Mouse (Mus musculus): ENCODE measurements around the gene Armc2.

The Armc2 gene

DNA sequence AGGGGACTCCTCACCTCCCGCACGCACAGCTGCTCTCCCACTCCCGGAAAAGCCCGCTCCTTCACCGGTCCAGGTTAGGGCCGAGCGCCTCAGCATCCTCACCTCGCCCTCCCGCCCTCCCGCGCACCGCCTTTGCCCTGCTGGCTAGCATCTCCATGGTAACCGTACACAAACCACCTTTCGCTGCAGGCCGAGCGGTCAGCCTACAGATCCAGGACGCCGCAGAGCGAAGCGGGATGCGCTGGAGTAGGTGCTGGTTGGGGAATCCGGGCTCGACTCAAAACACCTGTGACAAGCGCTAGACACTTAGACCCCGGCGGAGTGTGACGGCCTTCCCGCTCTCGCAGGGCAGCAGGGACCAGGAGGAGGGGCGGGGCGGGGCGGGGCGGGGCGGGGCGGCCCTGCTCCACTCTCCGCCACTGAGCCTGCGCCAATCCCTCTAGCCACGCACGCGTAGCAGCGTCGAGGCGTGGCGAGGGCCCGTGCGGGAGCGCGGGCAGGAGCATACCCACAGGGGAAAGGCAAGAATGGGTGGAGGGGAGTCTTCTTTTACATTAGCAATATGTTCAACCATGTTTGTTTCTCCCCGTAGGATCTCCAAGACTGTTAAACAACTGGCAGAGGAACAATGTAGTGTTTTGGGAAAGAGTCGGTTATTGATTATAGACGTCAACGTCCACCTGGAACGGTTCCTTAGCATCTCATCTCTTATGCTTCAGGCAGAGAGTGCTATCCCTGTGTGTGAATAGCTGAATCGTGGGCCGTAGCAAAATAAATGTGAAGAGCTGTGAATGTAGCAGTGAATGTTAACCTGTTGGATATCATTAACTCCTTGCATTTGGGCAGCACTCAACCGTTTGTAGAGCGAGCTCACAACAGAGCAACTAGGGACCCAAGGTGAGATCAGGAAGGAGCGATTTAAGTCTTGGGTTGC lies at the start of gene Armc2:
Armc2 (minus strand) TSS at position 427 of the 934 bp plus-strand sequence.
- H3K4me1 ChIP-seq (replicated peaks; ENCODE audit: low read depth, low read length): peaks cover 5% of the 10 kb centered on the region
- no peaks in the 10 kb centered on the region for H3K36me3 ChIP-seq (ENCODE audit: insufficient read depth, low read length)
- H3K27me3 ChIP-seq (ENCODE audit: insufficient read depth, low read length): peaks cover 41% of the 10 kb centered on the region
- TF ChIP-seq CTCF (conservative IDR thresholded peaks at IDR 0.05; ENCODE audit: low read length) (no peak), NANOG (IDR thresholded peaks at IDR 0.05; ENCODE audit: borderline replicate concordance, low read length) (no peak), POU5F1 (IDR thresholded peaks at IDR 0.05; ENCODE audit: borderline replicate concordance, low read length) (no peak)
- H3K9me3 ChIP-seq (ENCODE audit: low read length): no peaks in the 10 kb centered on the region
- H3K4me3 ChIP-seq (replicated peaks; ENCODE audit: low read length): peak within 1 kb of the TSS; percentile 67

- no peaks in the 10 kb centered on the region for H3K9me3 ChIP-seq (ENCODE audit: low read length)
- no peak overlapping the region for H3K4me3 ChIP-seq (replicated peaks; ENCODE audit: low read length)
- H3K4me1 ChIP-seq (replicated peaks; ENCODE audit: low read depth, low read length): peaks cover 20% of the 10 kb centered on the region
- no peaks in the 10 kb centered on the region for H3K27me3 ChIP-seq (ENCODE audit: insufficient read depth, low read length)
- H3K36me3 ChIP-seq (ENCODE audit: insufficient read depth, low read length): no peaks in the 10 kb centered on the region
- TF ChIP-seq CTCF (conservative IDR thresholded peaks at IDR 0.05; ENCODE audit: low read length) (no peak), POU5F1 (IDR thresholded peaks at IDR 0.05; ENCODE audit: borderline replicate concordance, low read length) (no peak), NANOG (IDR thresholded peaks at IDR 0.05; ENCODE audit: borderline replicate concordance, low read length) (no peak)
Observed at GRCm38 (mm10) chr10:42064446-42064845, 46.2 kb upstream of the Armc2 start.

DNA sequence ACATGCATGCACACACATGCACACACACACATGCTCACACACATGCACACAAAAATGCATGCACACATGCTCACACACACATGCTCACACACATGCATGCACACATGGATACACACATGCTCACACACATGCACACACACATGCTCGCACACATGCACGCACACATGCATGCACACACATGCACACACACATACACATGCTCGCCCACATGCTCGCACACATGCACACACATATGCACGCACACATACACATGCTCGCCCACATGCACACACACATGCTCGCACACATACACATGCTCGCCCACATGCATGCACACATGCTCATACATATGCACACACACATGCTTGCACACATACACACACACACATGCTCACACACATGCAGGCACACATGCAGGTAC lies 41.3 kb upstream of the Armc2 start:
- no peak for TF ChIP-seq NANOG (IDR thresholded peaks at IDR 0.05; ENCODE audit: borderline replicate concordance, low read length)
- TF ChIP-seq POU5F1 (IDR thresholded peaks at IDR 0.05; ENCODE audit: borderline replicate concordance, low read length): no peak
- no peak for TF ChIP-seq CTCF (conservative IDR thresholded peaks at IDR 0.05; ENCODE audit: low read length)
- peaks cover 26% of the 10 kb centered on the region for H3K4me1 ChIP-seq (replicated peaks; ENCODE audit: low read depth, low read length)

DNA sequence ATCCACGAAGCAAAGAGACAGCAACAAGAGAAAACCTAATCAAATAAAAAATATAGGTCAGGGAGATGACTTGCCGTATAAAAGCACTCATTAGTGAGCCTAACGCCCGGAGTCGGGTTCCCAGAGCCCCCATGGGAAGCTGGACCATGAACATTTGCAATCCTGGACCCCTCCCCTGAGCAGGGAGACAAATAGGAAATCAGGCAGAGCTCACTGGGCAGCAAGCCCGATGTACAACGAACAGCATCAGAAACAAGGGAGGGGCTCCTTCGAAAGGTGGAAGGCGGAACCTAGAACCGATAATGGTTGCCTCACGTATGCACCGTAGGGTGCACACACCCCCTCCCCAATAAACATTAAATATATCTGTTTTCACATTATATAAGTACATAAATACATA lies 39.5 kb upstream of the Armc2 start:
- Histone ChIP-seq H3K4me3 (replicated peaks; ENCODE audit: low read length) (peak overlapping the region; percentile 60), H3K36me3 (ENCODE audit: insufficient read depth, low read length) (no peaks in the 10 kb centered on the region), H3K27me3 (ENCODE audit: insufficient read depth, low read length) (peaks cover 12% of the 10 kb centered on the region), H3K9me3 (ENCODE audit: low read length) (no peaks in the 10 kb centered on the region), H3K4me1 (replicated peaks; ENCODE audit: low read depth, low read length) (peaks cover 16% of the 10 kb centered on the region)
- TF ChIP-seq NANOG (IDR thresholded peaks at IDR 0.05; ENCODE audit: borderline replicate concordance, low read length) (no peak), POU5F1 (IDR thresholded peaks at IDR 0.05; ENCODE audit: borderline replicate concordance, low read length) (no peak), CTCF (conservative IDR thresholded peaks at IDR 0.05; ENCODE audit: low read length) (no peak)

More for the DNA sequence above, 41.3 kb upstream of the Armc2 start:
- Histone ChIP-seq H3K27me3 (ENCODE audit: insufficient read depth, low read length) (peaks cover 12% of the 10 kb centered on the region), H3K36me3 (ENCODE audit: insufficient read depth, low read length) (no peaks in the 10 kb centered on the region), H3K4me3 (replicated peaks; ENCODE audit: low read length) (no peak overlapping the region), H3K9me3 (ENCODE audit: low read length) (no peaks in the 10 kb centered on the region)

- peaks cover 16% of the 10 kb centered on the region for H3K4me1 ChIP-seq (replicated peaks; ENCODE audit: low read depth, low read length)
- no peaks in the 10 kb centered on the region for H3K36me3 ChIP-seq (ENCODE audit: insufficient read depth, low read length)
- no peaks in the 10 kb centered on the region for H3K9me3 ChIP-seq (ENCODE audit: low read length)
- TF ChIP-seq POU5F1 (IDR thresholded peaks at IDR 0.05; ENCODE audit: borderline replicate concordance, low read length): no peak
- no peak for TF ChIP-seq NANOG (IDR thresholded peaks at IDR 0.05; ENCODE audit: borderline replicate concordance, low read length)
- no peak for TF ChIP-seq CTCF (conservative IDR thresholded peaks at IDR 0.05; ENCODE audit: low read length)
- peak overlapping the region; percentile 60 for H3K4me3 ChIP-seq (replicated peaks; ENCODE audit: low read length)
- H3K27me3 ChIP-seq (ENCODE audit: insufficient read depth, low read length): peaks cover 12% of the 10 kb centered on the region
Observed at GRCm38 (mm10) chr10:42057231-42057601, 39.0 kb upstream of the Armc2 start.

GRCm38 (mm10) chr10:42056486-42057230 lies 38.4 kb upstream of the Armc2 start:
- Histone ChIP-seq H3K4me1 (replicated peaks; ENCODE audit: low read depth, low read length) (peaks cover 16% of the 10 kb centered on the region), H3K36me3 (ENCODE audit: insufficient read depth, low read length) (no peaks in the 10 kb centered on the region), H3K27me3 (ENCODE audit: insufficient read depth, low read length) (peaks cover 12% of the 10 kb centered on the region), H3K9me3 (ENCODE audit: low read length) (no peaks in the 10 kb centered on the region), H3K4me3 (replicated peaks; ENCODE audit: low read length) (peak overlapping the region; percentile 60)
- no peak for TF ChIP-seq POU5F1 (IDR thresholded peaks at IDR 0.05; ENCODE audit: borderline replicate concordance, low read length)
- no peak for TF ChIP-seq NANOG (IDR thresholded peaks at IDR 0.05; ENCODE audit: borderline replicate concordance, low read length)
- no peak for TF ChIP-seq CTCF (conservative IDR thresholded peaks at IDR 0.05; ENCODE audit: low read length)

DNA sequence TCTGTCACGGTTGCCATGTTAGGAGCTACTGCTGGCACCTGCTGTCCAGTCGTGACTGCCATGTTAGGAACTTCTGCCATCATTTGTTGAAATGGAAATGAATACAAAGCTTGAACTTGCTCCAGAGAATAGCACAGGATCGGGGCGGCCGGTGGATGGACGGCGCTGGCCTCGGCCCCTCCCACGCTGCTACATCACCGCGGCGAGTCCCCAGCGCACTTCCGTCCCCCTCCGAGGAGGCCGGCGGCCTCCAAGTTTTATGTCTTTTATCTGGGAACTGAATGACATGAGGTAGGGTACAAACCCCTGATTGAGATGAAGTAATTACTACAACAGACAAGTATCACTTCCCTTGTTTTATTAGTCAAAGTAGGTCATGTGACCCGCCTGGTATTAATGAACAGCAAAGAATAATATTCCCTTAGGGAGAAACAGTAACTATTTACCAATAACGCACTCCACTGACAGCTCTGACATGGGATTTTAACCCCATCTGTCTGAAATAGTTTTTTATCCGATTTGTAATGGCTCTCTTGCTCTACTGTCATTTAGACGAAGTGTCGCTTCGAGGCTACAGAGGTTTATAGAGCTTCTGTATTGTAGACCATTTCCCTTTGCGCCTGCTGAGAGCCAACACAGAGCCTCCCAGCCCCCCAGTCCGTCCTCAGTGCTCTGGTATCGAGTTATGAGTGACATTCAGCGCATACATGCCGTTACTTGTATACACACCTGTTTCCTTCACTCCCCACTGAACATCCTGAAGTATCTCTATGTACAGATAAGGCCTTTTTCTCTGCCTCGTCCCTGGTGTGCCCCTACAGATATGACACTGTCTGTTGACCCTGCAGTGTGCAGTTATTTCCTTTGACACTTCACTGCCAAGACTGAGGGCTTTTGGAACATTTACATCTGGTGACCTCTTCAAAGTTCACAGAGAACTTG lies 37.3 kb upstream of the Armc2 start:
- no peak for TF ChIP-seq NANOG (IDR thresholded peaks at IDR 0.05; ENCODE audit: borderline replicate concordance, low read length)
- no peak for TF ChIP-seq CTCF (conservative IDR thresholded peaks at IDR 0.05; ENCODE audit: low read length)
- TF ChIP-seq POU5F1 (IDR thresholded peaks at IDR 0.05; ENCODE audit: borderline replicate concordance, low read length): no peak
- Histone ChIP-seq H3K4me1 (replicated peaks; ENCODE audit: low read depth, low read length) (peaks cover 16% of the 10 kb centered on the region), H3K27me3 (ENCODE audit: insufficient read depth, low read length) (peaks cover 12% of the 10 kb centered on the region), H3K36me3 (ENCODE audit: insufficient read depth, low read length) (no peaks in the 10 kb centered on the region), H3K9me3 (ENCODE audit: low read length) (no peaks in the 10 kb centered on the region), H3K4me3 (replicated peaks; ENCODE audit: low read length) (no peak overlapping the region)
